Mouse (Mus musculus): ENCODE data around the gene Col25a1.

Gene Col25a1

DNA sequence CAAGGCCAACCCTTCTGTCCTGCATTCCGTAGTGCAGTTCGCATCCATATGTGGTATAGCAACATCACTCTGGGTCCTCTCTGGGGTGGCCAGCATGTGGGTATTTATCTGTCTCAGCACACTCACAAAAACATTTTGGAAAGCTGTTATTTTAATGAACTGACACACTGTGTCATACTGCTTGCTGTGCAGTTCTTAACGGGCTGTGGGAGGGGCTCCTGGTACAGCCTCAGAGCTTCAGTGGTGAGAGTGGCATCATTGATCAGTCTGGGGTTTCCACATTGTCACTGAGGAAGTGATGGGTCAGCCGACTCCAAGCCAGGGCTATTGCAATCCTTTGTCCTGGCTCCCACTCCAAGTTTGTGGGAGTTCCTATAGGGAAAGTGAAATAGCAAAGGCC lies 255.9 kb downstream of the Col25a1 start:
- DNase-seq = no peak

DNA sequence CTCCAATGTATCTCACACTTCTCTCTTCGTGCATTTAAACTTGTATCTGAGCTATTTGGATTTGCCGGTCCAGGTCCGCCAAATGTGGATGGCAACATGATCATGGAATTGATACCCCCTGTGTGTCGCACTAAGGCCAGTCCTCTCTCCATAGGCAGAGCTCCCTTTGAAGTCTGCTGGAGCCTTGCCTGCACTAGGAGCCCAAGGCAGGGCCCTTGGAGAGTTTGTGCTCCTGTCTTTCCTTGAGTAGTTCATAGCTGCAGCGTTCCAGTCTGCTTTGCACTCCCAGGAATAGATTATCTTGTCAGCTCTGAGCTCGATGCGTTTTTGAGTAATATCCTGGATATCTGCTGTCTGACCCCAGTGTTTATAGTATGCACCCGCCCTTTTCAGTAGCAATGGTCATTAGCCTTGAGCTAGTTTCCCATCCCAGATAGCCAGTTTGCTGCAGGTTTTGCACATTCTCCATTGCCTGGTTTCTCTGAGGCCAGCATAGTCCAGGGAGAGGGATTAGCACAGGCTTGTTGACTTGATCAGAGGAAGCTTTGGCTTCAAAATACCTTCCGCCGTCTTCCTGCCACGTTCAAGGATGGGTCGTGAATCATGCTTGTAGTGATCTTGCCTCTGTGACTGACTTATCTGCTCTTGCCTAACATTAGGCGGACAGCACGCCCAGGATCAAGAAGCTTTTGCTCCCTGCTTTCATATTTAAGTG lies 258.1 kb downstream of the Col25a1 start:
- DNase-seq = peak; percentile 6

DNA sequence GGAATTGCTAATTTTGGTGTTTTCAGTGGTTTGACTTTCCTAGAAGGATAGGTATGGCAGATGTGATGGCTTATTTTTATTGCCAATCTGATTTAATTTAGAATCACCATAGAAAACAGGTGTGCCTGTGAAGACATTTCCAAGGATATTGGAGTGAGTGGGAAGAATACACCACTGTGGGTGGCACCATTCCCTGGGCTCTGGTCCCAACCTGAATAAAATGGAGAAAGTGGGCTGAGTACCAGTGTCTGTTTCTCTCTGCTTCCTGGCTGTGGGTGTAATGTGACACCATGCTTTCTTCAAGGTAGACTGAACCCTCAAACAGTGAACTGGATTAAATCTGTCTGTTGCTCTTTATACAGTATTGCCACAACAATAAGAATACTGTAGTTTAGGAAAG lies 265.3 kb downstream of the Col25a1 start:
- DNase-seq = no peak

DNA sequence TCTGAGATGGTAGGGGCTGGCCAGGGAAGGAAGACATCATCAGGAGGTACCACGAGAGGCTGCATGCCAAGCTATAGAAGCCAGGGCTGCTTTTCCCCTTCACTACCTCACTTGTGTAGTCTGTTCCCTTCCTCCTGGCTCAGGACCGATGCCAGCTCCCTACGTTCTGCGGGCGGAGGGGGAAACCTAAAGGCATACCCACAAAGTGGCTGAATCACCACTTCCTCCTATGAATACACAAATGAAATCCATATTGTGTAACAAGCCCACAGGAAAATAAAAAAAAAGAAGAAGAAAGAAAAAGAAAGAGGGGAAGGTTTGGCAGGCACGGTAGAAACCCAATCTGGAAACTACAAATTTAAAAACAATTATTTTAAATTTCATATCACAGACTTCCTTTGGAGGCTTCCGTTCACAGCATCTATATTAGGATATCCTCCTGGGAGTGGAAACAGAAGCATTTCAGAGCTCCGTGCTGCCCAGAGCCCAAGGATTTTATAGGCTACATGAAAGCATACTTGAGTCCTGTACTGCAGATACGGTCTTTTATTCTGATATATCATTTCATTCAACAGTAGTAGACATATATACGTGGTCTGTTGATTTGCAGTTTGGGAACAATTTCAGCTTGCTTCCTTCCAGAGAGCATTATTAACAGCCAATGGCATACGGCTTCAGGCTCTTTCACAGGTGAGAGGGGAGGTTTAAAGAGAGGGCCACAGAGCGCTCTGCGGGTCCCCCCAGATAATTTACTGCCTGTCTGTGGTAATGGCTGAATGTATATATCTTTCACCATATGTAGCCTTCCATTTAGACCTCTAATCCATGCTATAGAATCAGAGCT lies 269.6 kb downstream of the Col25a1 start:
- peak; percentile 6 for DNase-seq

DNA sequence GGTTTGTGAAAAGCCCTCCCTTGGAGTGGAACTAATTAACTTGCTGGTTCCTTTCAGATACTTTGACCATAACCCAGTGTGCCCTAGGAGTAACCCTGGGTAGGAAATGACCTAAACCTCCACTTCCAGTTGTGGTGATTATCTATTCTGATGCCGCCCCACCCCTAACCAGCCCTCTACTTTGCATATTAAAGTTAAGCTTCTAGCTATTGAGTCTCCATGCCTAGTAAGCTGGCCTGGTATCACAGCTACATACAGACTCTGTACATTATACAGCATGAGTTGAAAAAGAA lies 270.2 kb downstream of the Col25a1 start:
- DNase-seq = no peak

DNA sequence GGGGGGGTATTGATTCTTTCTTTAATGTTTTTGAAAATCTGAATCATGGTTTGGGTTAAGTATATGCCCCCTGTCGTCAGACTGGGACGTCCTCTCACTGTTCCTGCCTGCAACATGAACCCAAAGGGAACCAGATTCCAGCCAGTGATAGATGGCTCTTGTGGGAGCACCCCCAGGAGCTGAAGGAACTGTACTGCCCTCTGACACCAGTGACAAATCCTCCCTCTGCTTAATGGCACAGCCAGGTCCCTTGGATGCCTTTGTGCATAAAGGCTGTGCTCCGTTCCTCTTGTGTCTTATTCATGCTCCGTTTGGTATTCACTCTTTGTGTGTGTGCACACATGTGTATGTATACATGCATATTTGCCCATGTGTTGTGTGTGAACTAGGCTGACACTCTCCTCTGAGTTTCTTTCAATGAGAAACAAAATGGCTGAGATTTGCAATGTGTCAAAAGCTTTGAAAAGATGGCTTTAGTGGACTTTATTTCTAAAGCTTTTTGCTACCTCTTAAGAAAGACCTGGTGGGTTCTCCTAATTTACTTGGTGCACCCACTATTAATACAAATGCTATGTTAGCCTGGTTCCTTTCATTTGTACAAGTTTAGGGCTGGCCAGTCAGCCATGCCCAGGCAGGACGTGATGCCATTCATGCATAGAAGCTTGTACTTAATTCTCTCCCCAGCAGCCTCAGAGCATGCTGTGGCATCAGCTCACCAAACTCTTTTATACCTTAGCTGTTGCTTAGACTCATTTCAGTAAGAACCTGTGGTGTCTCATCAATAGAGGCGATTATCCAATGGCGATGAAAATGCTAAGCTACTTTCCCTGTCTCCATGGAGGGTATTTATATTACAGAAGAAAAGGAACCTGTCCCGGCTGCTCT lies 273.5 kb downstream of the Col25a1 start:
- no peak for DNase-seq

DNA sequence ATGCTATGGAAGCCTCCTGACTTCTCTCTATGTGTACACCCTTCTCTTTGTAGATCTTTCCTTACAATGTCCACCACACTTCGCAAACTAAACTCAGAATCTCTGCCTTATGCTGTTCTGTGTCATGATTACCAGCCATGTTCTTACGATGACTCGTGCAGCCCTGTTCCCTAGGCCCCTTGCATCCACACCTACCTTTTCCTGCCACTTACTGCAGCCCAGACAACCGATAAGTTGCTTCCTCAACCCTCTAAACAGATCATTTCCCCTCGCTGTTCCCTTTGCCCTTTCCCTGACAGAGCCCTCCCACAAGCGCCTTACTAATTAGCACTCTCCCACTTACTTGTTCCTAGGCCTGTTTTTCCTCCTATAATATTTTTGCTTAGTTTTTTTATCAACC lies 275.9 kb downstream of the Col25a1 start:
- DNase-seq = no peak

DNA sequence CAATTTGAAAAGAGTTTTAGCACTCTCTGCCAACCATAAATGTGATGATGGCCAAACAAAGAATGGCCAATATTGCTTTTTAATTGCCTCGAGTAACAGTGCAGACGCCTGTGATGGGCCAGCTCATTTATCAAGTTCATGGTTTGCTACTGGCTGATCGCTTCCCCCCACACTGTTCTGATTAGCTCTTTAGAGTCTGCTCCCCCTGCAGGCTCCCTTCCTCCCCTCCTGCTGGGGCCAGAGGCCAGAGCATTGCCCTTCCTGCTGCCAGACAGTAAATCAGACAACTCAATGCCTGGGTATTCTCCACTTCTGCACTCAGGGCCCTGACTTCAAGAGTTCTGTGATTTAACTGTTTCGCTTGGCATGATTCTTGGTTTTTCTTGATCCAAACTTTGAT lies 281.9 kb downstream of the Col25a1 start:
- DNase-seq = peak; percentile 47

DNA sequence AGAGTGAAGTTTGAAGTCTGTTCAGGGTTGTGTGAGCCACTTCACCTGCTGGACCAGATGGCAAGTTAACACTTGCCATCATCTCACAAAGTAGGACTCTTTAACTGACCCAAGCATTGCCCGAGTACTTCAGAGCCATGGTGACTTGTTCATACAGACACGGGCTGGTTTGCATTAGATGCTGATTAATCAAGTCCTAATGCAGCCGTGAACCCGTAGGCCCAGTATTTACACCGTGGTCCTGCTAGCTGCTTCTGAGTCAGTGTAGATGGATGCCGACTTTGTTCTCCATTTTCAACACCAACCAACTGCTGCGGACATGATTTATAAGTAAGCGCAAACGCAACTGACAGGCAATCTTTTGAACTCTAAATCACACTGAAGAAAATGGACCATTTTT lies 287.6 kb downstream of the Col25a1 start:
- DNase-seq = no peak

DNA sequence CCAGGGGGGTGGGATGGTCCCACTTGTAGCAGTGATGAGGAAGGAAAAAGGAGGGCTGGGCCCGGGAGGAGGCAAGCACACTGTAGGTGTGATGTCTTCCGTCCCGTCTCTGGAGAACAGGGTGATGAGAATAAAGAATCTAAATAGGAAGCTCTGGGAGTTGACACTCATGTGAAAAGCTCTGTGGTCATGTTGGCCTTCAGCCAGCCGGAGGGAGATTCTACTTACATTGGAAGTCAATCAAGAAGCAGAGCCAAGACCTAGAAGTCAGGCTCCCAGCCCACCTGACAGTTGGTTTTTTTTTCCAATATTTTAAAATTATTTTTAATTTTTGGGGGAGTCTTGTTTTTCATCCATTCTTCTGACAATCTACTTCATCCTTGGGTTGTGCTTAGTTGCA lies 297.5 kb downstream of the Col25a1 start:
- DNase-seq = no peak

DNA sequence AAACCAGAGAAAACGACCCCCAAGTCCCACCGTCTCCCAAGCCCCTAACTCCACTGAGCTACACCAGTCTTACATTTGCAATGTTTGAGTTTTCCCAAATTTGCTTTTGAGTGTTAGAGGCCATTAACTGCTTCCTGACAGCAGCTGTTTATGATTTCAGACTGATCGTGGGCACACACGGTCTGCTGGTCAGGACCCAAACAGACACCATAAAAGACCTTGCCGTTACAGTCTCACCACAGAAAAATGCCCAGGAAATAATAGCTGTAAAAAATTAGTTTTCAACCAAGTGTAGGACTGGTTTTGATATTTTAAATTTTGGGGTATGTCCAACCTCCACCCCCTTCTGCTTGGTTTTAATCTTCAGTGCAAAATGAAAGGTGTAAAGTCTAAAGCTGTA lies 298.8 kb downstream of the Col25a1 start:
- no peak for DNase-seq

DNA sequence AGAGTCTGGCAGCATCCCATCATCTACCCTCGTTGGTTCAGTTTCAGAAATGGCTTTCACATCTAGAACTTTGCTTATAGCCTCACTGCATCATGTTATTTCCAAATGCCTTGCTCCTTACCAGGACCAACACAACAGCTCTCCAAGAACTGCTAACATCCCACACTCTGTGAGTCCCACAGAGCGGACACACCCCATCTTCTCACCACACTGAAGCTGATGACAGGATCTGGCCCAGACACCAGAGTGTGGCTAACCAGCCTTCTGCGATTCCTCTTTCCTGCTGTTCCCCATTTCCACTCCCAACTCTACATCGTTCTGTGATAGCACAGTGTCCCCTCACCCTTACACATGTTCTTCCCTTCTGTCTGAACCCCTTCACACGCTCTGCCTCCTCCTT lies 301.5 kb downstream of the Col25a1 start:
- DNase-seq = no peak

DNA sequence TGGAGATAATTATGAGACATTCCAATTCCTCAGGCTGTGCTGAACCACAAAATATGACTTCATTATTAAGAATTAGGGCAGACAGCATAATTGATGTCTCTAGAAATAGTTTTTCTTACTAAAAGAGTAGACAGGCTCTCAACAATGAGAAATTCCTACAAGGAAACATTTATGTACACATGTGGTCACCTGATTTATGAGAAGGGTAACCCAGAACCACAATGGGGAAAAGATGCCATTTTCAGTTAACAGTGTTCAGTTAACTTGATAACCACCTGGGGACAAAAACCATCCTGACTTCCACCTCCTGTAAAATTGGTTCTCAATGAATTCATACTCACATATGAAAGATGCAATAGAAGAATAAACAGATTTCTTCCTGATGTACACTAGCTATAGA lies 305.7 kb downstream of the Col25a1 start:
- DNase-seq = no peak

DNA sequence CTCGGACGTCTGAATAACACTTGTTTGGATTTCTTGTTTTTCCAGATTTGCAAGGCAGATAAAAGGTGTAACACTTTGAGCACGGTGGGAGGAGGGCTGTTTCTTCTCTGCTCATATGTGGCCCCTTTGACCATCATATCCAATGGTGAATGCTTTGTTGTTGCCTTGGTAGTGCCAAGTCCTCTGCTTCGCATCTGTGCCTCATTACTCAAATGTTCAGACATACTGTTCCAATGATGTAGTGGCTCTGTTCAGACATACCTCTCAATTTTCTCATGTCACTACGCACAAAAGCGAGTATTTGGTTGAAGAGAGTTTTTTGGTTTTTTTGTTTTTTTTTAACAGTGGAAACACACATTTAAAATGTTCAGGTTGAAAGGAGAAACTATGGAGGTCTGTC lies 308.5 kb downstream of the Col25a1 start:
- DNase-seq = no peak

DNA sequence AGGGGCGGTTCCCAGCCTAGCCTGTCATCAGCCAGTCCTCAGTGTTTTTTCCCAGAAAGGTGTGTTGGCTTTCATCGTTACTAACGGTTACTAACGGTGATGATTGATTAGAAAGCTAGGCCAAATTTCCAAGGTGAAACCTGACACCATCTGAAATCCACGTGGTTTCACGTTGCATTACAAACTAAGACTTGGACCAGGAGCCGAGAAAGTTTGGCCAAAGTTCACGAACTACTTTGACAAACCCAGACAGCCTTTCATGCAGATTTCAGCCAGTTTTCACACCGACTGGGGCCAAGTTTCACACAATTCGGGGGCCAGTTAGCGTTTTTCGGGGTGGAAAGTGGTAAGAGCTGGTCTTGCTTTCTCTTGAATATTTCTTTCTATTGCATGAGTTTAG lies 309.4 kb downstream of the Col25a1 start:
- DNase-seq = no peak

DNA sequence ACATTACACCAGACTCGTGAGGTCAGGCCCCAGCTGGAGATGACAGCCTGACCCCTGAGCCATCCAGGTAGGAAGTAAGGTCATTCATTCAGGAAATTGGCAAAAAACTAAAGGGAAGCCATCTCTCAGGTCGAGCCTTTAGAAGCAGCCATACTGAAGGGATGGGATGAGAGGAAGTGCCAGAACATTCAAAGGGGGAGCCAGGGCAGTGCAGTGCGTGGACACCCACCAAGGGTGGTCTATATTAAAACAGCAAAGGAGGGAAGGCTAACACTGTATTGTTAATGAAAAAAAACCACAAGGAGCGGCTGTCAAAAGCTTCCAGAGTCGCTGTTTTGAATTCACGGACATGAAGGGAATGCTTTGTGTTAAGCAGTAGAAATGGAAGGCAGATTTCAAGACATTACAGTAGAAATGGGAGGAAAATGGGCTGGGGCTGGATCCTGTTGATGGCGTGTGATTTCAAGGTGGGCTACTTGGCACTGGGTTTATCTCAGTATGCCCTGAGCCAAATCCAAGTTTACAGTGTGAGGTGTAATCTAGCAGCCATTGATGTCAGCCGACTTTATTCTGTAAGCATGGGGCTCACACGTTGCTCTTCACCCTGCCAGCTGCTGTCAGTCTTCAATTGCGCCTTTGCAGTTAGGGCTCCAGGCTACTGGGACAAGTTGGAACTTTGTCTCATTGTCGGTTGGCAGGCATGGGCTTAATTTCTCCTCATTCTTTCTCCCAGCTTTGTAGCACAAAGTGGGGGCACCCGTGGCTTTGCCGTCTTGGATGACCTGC lies 312.7 kb downstream of the Col25a1 start:
- DNase-seq = no peak

DNA sequence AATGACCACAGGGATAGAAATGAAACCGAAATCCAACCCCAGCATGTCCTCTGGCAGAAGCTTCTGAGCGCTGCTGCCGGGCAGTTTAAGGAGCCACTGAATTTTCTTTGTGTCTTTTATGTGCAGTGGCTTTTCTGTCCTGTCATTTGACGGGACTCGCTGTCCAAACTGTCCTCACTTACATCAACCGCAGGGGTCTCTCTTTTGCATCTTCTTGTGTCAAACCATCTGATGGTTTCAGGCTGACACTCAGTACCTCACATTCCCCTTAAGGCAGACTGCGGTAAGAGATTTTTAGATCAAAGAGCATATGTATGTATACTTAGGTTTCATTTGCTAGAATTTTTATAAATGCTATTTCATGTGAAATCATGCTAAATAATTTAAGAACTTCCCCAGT lies 318.6 kb downstream of the Col25a1 start:
- DNase-seq = no peak

DNA sequence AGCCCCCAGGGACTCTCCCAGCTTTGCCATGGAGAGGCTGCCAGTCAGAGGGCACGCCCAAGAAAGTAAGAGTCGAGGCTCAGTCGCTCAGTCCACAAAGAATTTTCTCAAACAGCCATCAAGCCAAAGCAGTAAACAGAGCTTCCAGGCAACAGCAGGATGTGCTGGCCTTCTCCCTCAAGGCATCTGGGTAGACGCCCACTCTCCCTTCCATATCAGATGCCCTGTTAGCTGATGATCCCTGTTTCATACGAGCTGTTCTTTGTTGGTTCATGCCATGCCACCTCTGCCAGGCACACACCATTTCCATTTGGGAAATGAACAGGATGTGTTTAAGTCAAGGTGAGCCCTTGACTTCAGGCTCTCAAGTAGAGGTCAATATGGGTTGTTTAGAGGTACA lies 334.1 kb downstream of the Col25a1 start:
- DNase-seq = no peak

DNA sequence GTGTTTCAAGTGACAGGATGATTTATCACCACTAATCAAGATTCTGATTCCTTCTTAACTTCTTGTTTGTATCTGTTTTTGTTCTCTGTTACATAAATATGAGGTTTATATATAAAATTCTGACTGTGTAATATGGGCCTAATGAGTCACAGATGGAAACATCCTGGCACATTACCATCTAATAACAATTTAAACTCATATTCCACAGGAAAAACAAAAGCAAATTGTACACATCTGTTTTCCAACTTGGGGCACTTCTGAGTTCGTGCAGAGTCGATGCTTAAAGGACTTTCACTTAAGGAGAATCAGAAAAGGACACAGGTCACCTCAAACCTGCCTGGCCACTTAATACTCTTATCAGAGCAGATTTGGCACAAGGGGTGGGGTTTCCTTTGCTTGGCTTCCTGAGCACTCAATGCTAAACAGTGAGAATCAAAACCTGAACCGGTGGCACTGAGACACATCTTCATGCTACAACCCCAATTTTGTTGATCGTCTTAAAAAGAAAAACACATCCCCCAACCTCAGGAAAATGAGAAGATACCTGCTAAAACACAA lies 342.0 kb downstream of the Col25a1 start:
- peak; percentile 6 for DNase-seq

DNA sequence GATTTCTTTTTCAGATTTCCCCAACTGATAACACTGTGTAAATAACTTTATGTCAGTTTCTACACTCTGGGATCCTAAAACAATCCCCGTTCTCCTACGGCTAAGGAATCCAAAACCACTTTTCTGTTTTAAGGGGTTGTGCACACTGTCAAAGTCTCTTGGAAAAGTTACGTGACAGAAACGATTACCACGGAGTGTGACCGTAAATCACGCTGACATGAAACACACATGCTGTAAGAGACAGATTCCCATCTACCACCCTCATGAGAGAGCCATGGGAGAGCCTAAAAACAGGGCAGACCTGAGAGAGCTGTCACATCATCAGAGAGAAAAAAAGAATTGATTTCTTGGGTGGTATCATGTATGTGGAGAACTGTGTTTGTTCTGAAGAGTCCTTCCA lies 342.7 kb downstream of the Col25a1 start:
- DNase-seq = no peak

DNA sequence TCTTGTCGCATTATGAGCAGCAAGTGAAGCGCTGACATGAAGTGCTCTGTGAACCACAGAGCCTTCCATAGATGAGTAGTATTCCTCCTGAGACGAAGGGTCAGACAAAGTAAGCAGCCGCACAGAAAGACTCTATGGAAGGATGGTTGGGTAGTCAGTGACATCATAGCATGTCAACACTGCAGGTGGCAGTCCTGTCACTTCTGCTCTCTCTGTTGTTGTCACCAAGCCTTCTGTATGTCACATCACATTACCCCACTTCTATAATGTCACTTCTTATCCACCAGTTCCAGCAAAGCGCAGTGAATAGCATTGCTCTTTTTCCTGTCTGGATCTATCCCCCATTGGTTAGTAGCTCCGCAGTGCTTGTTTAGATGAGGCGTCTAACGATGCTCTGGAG lies 351.2 kb downstream of the Col25a1 start:
- no peak for DNase-seq

DNA sequence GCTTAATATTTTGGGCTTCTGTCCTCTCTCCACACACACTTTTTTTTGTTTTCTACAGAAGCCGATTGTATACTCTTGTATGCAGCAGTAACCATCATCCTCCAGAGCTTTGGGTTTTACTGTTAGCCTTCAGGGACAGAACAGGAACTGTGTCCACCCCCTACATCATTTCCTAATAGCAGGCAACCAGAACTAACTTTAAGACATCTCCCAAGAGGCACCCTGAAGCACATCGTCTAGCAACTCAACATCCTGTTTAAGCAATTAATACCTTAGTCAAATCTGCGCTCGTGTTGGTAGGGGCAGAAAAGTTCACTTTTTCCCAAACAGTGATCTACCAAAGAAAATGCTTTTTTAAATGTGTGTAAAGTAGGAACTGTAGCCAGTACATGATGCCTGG lies 357.5 kb downstream of the Col25a1 start:
- no peak for DNase-seq

DNA sequence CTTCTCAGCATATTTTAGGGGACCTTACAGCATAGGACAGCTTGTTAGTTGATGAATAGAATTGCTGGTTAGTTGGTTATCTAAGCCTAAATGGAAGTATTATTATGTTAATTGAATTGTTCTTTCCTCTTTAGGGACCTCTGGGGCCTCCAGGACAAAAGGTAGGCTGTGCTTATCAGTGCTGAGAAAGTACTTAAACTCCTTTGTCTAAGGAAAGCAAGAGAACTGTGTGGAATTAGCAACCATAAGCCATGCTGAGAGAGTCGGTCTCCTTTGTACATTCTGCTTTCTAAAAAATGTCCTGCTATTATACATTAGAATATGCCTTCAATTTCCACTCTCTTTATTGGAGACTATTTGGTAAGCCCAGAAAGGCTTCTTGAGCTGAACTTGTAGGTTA lies 362.9 kb downstream of the Col25a1 start:
- DNase-seq = no peak
